Mouse (Mus musculus): ENCODE results near the gene Rnf157.
"Not testable (repeated sequence)": the region's sequence is repeated elsewhere in the genome, so short reads cannot be mapped to it uniquely, and the experiment has no call there.

Gene Rnf157

GRCm38 (mm10) chr11:116434287-116434966 lies 21.6 kb upstream of the Rnf157 start:
- DNase-seq (ENCODE audit: low read depth, low spot score) = peak; percentile 51

- peak; percentile 100 for DNase-seq (ENCODE audit: low read depth, low spot score)
Observed at GRCm38 (mm10) chr11:116433356-116434286, 20.8 kb upstream of the Rnf157 start, which contains the start of gene Ubald2. Ubald2 (plus strand) TSS chr11:116434094.

- peak; percentile 90 for DNase-seq (ENCODE audit: low read depth, low spot score)
Observed at GRCm38 (mm10) chr11:116432593-116433355, 19.9 kb upstream of the Rnf157 start.

GRCm38 (mm10) chr11:116432127-116432526 lies 19.3 kb upstream of the Rnf157 start:
- DNase-seq (ENCODE audit: low read depth, low spot score) = no peak

- DNase-seq (ENCODE audit: low read depth, low spot score) = no peak
Observed at GRCm38 (mm10) chr11:116431428-116432077, 18.7 kb upstream of the Rnf157 start.

- DNase-seq (ENCODE audit: low read depth, low spot score) = peak; percentile 57
Observed at GRCm38 (mm10) chr11:116430723-116431427, 18.0 kb upstream of the Rnf157 start.

- DNase-seq (ENCODE audit: low read depth, low spot score) = no peak
Observed at GRCm38 (mm10) chr11:116429862-116430613, 17.2 kb upstream of the Rnf157 start.

GRCm38 (mm10) chr11:116428872-116429859 lies 16.3 kb upstream of the Rnf157 start:
- no peak for DNase-seq (ENCODE audit: low read depth, low spot score)

- DNase-seq (ENCODE audit: low read depth, low spot score) = no peak
Observed at GRCm38 (mm10) chr11:116426852-116427575, 14.2 kb upstream of the Rnf157 start.

- DNase-seq (ENCODE audit: low read depth, low spot score) = not testable (repeated sequence)
Observed at GRCm38 (mm10) chr11:116426328-116426727, 13.5 kb upstream of the Rnf157 start.

- no peak for DNase-seq (ENCODE audit: low read depth, low spot score)
Observed at GRCm38 (mm10) chr11:116424621-116425407, 12.0 kb upstream of the Rnf157 start.

- no peak for DNase-seq (ENCODE audit: low read depth, low spot score)
Observed at GRCm38 (mm10) chr11:116423782-116424620, 11.2 kb upstream of the Rnf157 start.

GRCm38 (mm10) chr11:116423214-116423613 lies 10.4 kb upstream of the Rnf157 start:
- DNase-seq (ENCODE audit: low read depth, low spot score) = no peak

- no peak for DNase-seq (ENCODE audit: low read depth, low spot score)
Observed at GRCm38 (mm10) chr11:116422562-116422961, 9.7 kb upstream of the Rnf157 start.

- DNase-seq (ENCODE audit: low read depth, low spot score) = no peak
Observed at GRCm38 (mm10) chr11:116421102-116421501, 8.3 kb upstream of the Rnf157 start.

- DNase-seq (ENCODE audit: low read depth, low spot score) = peak; percentile 37
Observed at GRCm38 (mm10) chr11:116418841-116419462, 6.1 kb upstream of the Rnf157 start.
